Mouse (Mus musculus): ENCODE data around the gene Rac1.

Gene Rac1

DNA sequence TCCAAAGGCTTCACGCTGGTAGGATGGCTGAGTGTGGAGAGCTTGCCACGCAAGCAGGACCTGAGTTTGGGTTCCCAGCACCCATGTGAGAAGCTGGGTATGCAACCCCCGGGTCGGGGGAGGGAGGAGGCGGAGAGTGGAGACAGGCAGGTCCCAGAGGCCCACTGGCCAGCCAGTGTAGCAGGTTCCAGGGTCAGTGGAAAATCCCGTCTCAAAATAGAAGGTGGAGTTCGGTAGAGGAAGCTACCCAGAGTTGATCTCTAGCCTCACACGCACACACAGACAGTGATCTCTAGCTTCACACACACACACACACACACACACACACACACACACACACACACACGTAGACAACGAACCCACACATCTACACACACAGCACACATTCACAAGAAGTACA lies 34.7 kb downstream of the Rac1 start:
- no peak for DNase-seq (ENCODE audit: low spot score in 2 of 2)

DNA sequence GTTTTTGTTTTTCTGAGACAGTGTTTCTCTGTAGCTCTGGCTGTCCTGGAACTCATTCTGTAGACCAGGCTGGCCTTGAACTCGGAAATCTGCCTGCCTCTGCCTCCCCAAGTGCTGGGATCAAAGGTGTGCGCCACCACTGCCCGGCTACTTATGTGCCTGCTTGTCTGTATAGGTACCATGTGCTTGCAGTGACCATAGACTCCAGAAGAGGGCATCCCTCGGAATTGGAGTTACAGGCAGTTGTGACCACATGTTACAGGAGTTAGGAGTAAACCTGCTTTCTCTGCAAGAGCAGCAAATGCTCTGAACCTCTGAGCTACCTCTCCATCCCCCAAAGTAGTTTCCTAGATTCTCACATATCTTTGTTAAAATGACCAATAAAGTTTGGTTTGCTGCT lies 36.1 kb downstream of the Rac1 start:
- no peak for DNase-seq (ENCODE audit: low spot score in 2 of 2)

DNA sequence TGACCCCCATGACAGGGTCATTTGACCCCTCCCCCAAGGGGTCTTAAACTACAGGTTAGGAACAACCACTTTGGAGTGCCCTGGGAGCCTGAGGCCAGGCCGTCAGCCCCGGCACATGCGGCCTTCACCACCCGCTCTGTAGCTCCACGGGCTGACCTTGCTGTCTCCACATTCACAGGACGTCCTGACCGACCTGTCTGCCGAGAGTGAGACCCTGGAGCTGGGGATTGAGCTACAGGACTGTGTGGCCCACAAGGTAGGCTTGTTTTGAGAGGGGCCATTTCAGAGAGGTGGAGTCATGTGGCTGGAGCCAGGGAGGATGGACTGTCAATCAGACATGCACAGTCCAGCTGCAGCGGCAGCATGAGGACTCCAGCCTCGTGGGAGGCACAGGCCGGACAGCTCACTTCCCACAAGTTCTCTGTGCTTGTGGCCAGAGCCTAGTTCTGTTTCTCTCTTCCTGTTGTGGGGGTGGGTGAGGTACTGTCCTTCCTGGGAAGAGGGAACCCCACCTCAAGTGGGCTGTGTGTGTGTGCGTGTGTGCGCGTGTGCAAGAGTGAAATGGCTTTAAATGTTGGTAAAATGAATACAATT lies 38.0 kb downstream of the Rac1 start:
- DNase-seq (ENCODE audit: low spot score in 2 of 2), result no peak

DNA sequence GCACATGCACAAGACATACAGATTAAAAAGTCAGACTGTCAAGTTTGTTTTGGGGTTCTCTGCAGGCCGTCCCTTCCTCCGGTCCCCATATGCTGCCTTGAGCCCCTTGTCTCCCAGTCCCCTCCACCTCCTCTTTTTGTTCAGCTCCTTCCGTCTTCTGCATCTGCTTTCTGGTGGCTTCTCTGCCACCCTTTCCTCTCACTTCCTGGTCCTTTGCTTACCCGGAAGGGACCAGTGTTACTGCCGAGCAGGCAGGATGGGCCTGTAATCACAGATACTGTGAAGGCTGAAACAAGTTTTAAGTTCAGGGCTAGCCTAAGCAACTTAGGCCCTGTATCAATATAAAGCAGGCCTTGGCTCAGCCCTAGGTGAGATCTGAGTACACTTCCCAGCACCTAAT lies 39.8 kb downstream of the Rac1 start:
- no peak for DNase-seq (ENCODE audit: low spot score in 2 of 2)

DNA sequence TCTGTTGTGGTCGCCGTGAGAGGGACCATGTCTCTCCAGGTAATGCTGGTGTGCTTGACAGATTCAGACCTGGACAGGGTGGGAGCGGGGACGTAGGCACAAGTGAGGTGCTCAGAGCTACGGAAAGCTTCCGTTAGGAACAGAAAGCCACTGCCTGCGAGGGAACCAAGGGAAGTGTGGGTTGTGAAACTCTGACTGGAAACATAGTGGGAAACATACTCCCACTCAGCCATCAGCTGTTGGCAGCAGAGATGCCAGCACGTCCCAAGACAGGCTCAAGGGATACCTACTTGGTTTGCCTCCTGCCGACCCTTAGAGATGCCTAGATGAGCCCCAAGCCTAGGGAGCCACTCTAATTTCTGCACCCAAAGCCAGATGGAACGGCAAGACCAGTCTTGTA lies 40.6 kb downstream of the Rac1 start:
- DNase-seq (ENCODE audit: low spot score in 2 of 2), result peak in 1 of 2 experiments; percentile 44

DNA sequence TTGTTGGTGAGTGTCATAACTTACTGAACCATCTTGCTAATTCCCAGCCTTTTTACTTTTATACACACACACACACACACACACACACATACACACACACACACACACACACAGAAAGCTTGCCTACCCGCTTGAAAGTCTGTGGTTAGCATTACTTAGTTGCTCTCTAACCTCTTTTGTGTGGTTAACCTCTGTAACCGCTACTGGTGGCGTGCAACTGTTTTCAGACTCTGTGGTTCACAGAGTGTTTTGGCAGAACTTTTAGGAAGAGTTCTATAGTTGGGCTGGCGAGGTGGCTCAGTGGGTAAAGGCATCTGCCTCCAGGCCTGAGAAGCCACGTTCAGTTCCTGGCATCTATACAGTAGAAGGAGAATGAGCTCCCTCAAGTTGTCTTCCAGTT lies 42.9 kb downstream of the Rac1 start:
- DNase-seq (ENCODE audit: low spot score in 2 of 2), result no peak

DNA sequence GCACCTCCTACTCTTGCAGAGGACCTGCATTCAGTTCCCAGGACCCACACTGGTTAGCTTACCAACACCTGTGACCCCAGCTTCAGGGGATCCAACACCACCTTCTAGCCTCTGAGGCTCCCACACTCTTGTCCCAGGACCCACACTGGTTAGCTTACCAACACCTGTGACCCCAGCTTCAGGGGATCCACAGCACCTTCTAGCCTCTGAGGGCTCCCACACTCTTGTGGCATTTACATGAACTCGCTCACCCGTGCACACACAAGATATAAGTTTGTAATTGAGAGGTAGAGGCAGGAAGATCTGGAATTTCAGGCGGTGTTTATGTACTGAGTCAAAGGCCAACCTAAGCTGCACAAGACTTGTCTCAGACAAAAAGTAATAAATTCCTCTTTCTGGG lies 49.9 kb downstream of the Rac1 start:
- DNase-seq (ENCODE audit: low spot score in 2 of 2), result no peak

DNA sequence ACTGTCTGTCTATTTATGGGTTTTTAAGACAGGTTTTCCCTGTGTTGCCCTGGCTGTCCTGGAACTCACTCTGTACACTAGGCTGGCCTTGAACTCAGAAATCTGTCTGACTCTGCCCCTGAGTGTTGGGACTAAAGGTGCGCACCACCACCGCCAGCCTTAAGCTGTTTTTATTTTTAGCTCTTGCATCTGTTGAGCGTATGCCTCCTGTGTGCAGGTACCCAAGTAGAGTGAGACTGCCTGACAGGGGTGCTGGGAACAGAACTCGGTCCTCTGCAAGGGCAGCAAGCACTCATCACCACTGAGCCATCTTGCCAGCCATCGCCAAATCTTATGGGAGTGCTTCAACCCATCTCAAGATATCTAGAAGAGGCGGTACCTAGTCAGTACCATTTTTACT lies 51.8 kb downstream of the Rac1 start:
- DNase-seq (ENCODE audit: low spot score in 2 of 2), result no peak

DNA sequence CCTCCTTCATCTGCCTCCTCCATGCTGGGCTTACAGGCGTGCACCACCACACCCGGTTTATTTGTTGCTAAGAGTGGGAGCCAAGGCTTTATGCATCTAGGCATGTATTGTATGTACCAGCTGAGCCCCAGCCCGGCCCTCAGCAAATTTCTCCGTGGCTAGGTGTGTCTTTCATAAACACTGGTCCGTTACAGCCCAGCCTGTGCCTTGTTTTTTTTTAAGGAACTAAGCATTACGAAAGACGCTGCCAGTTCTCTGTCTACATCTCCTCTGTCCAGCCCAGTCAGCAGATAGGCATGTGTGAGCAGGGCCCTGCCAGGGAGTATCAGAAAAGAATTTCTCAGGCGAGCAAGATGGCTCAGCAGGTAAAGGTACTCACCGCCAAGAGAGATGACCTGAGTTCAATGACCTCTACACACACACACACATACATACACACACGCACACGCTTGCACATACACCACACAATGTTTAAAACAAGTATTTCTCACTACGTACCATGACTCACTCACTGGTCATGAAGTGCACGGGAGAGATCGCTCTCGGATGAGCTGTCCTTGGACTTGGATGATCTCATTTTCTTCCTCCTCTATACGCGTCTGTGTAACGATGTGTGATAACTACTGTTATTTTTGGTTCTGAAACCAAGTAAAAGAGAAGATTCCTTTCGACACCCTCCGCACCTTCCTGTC lies 52.5 kb downstream of the Rac1 start:
- peak; percentile 36 to 51 for DNase-seq (ENCODE audit: low spot score in 2 of 2)

DNA sequence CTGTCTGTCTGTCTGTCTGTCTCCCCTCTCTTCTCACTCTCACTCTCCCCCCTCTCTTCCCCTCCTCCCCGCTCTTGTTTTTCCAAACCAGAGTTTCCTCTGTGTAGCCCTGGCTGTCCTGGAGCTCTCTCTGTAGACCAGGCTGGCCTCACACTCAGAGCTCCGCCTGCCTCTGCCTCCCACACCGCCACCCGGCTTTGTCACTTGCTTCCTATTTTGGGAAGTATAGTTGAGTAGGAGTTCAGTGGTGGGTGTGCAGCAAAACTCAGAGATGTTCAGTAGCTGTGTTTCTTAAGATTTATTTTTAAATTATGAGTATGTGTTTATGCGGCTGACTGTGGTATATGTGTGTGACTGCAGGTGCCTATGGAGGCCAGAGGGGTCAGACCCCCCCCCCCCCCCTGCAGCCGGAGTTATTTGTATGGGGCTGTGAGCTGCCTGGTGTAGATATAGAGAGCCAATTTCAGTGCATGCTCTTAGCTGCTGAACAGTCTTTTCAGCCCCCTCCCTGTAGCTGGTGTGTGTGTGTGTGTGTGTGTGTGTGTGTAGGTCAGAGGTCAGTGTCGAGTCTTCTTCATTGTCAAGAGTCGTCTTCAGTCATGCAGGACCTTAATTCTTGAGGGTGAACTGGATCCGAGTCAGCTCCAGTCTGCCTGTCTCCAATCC lies 55.8 kb downstream of the Rac1 start:
- DNase-seq (ENCODE audit: low spot score in 2 of 2), result peak; percentile 82

DNA sequence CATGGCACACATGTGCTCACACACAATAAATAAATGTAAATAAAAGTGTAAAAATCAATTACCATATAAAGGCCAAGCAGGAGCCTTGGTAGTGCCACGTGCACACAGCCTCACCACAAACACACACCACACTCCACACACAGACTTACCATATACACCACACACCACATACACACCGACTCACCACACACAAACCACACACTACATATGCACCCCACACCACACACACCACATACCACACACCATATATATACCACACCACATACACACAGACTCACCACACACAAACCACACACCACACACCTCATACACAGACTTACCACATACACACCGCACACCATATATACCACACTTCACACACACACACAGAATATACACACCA lies 56.7 kb downstream of the Rac1 start:
- no peak for DNase-seq (ENCODE audit: low spot score in 2 of 2)

DNA sequence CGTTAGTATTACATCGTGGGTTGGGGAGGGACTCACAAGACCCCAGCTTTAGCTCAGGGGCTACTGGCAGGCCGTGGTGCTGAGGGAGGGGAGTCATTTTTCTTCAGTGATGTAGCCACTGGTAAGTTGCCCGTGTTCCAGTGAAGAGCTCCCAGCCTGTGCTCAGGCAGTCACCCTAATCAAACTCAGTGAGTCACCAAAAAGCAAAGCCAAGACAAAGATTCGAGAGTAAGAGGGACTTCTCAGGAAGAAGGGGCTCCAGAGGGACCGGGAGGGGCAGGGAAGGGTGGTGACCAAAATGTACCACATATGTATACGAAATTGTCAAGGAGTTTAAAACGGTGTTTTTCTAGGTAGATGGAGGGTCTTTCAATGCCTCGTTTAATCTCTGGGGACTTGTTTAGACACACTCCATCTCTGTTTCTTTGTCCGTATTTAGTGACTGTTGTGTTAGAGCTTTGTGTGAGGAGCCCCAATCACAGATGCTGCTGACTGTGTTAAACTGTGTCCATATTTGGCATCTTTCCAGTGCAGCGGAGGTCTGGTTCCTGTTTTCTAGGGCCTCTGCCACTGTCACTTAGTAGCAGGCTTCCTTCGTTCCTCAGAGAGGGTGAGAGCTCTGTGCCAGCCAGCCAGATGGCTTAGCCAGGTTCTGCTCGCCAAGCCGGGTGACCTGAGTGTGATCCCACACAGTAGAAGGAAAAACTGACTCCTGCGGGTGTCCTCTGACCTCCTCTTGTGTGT lies 57.2 kb downstream of the Rac1 start:
- DNase-seq (ENCODE audit: low spot score in 2 of 2), result peak in 1 of 2 experiments; percentile 40

DNA sequence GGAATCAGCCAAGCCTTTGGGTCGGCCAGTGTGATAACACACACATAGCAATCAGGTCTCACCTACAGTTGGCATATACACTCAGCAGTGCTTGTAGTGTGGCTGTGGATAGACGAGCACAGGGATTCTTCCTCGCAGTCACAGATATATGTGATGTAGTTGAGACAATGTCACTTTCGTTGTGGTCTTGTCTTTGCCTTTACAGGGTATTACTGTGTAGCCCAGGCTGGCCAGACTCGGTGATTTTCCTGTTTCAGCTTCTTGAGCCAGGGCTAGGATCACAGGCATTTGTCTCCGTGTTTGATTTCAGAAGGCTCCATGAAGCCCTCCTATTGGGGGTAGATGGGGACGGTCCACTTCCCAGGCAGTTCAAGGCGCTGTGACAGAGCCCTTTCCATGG lies 58.2 kb downstream of the Rac1 start:
- DNase-seq (ENCODE audit: low spot score in 2 of 2), result no peak

DNA sequence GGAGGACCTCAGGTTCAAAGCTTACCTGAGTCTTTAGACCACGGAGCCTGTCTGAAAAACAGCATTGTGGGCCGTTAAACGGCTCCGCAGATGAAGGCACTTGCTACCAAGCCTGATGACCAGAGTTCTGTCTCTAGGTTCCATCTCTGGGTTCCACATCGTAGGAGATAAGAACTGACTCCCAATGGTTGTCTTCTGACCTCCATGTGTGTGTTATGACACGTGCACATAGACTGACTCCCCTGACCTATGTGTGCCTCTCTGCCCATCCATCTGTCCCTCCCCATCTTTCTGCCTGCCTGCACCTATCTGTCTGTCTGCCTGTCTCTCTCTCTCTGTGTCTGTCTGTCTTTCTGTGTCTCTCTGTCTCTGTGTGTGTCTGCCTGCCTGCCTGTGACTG lies 59.9 kb downstream of the Rac1 start:
- DNase-seq (ENCODE audit: low spot score in 2 of 2), result no peak

DNA sequence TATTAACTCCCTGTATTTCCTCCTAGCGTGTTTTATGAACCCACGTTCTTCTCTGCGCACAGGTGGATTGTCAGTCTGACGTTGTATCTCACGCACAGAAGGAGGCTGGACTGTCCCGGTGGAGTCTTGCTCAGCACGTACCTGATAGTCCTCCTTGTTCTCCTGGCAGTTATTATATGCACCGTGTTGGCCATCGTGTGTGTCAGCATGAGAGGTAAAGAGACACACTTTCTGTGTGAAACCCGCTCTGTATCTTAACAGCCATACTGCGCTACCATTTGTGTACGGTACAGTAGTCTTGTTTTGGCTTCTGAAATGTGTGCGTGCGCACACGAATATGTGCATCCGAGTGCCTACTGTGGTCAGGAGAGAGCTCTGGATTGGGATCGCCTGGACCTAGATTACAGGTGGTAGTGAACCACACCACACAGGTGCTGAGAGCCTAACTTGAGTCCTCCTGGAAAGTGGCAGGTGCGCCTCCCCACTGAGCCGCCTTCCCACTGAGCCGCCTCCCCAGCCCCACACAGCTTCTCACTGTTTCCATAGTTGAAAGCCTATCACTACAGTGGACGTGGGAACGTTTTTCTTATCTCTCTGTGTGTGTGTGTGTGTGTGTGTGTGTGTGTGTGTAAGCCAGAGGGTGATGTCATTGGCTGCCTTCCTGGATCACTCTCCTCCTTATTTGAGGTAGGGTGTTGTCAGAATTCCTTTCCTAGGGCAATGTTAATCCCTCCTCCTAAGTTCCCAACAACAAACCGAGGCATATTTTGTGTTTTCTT lies 60.8 kb downstream of the Rac1 start:
- no peak for DNase-seq (ENCODE audit: low spot score in 2 of 2)

DNA sequence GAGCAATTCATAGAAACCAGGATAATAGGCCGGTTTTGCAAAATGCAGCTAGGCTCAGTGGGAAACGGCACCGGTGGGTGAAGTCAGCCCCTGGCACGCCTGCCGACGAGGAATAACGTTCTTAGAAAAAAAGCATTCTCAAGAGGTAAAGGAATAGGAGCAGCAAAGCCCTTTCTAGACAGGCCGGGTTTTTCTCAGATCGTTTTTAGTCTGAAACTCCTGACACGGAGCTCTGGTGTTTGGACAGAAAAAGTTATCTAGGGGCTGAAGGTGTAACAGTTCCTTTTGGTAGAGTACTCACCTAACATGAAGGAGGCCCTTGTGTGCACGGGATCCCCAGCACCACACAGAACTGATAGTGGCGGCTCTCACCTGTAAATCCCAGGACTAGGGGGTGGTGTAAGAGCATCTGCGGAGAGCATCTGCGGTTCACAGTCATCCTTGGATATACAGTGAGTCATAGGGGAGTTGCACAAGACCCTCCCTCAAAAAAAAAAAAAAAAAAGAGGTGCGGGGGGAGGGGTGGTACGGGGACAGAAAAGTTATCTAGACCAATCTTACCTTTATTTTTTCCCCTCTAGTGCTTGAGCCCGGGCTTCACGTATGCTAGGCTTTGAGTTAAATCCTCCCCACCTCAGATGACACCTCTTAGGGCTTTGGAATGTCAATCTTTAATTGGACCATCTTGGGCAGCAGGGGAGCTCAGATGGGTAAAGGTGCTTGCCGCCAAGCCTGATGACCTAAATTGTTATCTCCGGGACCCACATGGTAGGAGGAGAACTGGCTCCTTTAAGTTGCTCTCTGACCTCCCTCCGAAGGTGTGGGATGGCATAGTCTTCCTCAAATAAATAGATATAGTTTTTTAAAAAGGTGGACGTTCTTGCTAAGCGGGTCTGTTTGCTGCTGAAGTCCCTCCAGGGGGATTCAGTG lies 62.4 kb downstream of the Rac1 start:
- no peak for DNase-seq (ENCODE audit: low spot score in 2 of 2)

DNA sequence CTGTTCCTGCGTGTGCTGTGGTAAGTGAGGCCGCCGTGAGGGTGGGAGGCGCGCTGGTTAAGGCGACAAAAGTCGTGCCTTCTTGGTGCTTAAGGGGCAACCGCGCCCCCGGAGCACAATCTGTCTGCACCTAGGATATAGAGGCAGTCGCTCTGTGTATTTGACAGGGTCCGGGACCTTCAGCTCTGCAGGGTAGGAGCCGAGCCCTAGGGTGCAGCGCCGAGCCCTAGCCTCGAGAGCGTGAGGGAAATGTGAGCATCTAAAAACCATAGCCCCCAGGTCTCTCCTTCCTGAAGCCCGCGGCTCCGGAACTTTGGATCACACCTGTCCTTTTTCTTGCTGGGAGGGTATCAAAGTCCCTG lies 63.1 kb downstream of the Rac1 start:
- no peak for DNase-seq (ENCODE audit: low spot score in 2 of 2)

DNA sequence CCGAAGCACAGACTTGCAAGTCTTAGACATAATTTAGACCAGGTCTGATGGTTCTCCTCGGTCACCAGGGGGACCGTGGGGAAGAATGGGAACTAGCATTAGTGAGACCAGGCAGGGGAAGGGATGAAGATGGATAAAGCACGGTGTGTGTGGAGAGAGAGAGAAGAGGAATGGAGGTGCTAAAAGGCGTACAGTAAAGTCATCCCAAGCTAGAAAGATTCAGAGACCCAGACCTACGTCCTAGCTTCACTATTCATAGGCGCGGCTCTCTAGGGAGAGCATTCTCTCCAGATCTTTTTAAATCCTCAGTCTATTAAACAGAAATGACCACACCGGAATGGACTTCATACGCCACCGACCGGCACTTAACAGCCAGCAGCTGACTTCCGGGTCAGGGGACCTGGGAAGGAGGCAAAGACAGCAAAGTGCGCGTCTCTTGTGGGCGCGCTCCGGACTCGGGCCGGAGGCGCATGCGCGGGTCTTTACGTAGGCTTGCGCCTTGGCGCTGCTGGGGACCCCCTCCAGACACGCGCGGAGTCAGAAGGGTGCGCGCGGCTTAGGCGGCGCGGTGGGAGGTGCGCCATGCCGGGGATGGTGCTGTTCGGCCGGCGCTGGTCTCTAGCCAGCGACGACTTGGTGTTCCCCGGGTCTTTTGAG lies 63.6 kb downstream of the Rac1 start, which contains the start of gene Daglb:
TSS of gene Daglb (plus strand) at position 485 of the 657 bp plus-strand sequence.
- DNase-seq (ENCODE audit: low spot score in 2 of 2), result peak; percentile 90 to 92

DNA sequence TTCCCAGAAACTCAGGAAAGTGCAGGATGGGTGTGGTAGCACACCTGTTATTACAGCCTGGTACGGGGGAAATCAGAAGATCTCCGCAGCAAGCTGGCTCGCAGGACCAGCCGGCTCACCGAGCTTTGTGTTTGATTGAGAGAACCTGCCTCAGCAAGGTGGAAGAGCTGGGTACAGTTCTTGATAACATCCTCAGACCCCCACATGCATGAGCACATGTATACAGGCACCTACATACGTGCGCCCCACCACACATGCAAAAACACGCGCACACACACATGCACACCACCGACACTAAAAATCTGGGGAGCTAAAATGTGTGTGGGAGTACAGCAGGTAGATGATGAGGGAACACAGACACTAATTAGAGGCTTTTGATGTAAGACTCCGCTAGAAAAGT lies 64.2 kb downstream of the Rac1 start:
- no peak for DNase-seq (ENCODE audit: low spot score in 2 of 2)
